Mouse (Mus musculus) T-helper 1 cell (primary cell): ENCODE measurements around the gene Sulf2.

Source experiments
- in situ Hi-C: fragments of 300-600 bp; cut with MboI, MseI; formaldehyde crosslinking; loops from one replicate; pipeline ENCODE4 v1.15.1; 2025; ENCODE audit warnings: high pct_unique_total_duplicates

The Sulf2 gene

GRCm38 (mm10) chr2:166122781-166123180, 32.7 kb downstream of the Sulf2 start:
- in situ Hi-C loops = no loop called here

- in situ Hi-C loops = no loop called here
Observed at GRCm38 (mm10) chr2:166121681-166122355, 33.6 kb downstream of the Sulf2 start.

GRCm38 (mm10) chr2:166119992-166120391, 35.5 kb downstream of the Sulf2 start:
- in situ Hi-C loops = no loop called here

- in situ Hi-C loops = no loop called here
Observed at GRCm38 (mm10) chr2:166116704-166117103, 38.8 kb downstream of the Sulf2 start.

GRCm38 (mm10) chr2:166116278-166116608, 39.2 kb downstream of the Sulf2 start:
- in situ Hi-C loops = no loop called here

- in situ Hi-C loops = no loop called here
Observed at GRCm38 (mm10) chr2:166115571-166116277, 39.7 kb downstream of the Sulf2 start.

GRCm38 (mm10) chr2:166112986-166113385, 42.5 kb downstream of the Sulf2 start:
- in situ Hi-C loops = no loop called here

- in situ Hi-C loops = no loop called here
Observed at GRCm38 (mm10) chr2:166111831-166112250, 43.6 kb downstream of the Sulf2 start.

GRCm38 (mm10) chr2:166111238-166111637, 44.2 kb downstream of the Sulf2 start:
- in situ Hi-C loops = no loop called here

GRCm38 (mm10) chr2:166110764-166111163, 44.7 kb downstream of the Sulf2 start:
- in situ Hi-C loops = no loop called here

- in situ Hi-C loops = no loop called here
Observed at GRCm38 (mm10) chr2:166108326-166108725, 47.1 kb downstream of the Sulf2 start.

GRCm38 (mm10) chr2:166107911-166108310, 47.6 kb downstream of the Sulf2 start:
- in situ Hi-C loops = no loop called here

- in situ Hi-C loops = no loop called here
Observed at GRCm38 (mm10) chr2:166106631-166107030, 48.8 kb downstream of the Sulf2 start.

GRCm38 (mm10) chr2:166105911-166106310, 49.6 kb downstream of the Sulf2 start:
- in situ Hi-C loops = no loop called here

- in situ Hi-C loops = no loop called here
Observed at GRCm38 (mm10) chr2:166102893-166103292, 52.6 kb downstream of the Sulf2 start.

- in situ Hi-C loops = no loop called here
Observed at GRCm38 (mm10) chr2:166100309-166101262, 54.9 kb downstream of the Sulf2 start.

- in situ Hi-C loops = no loop called here
Observed at GRCm38 (mm10) chr2:166098292-166098933, 57.0 kb downstream of the Sulf2 start.

- in situ Hi-C loops = no loop called here
Observed at GRCm38 (mm10) chr2:166097443-166098291, 57.8 kb downstream of the Sulf2 start.

- in situ Hi-C loops = no loop called here
Observed at GRCm38 (mm10) chr2:166096834-166097233, 58.6 kb downstream of the Sulf2 start.

GRCm38 (mm10) chr2:166096300-166096699, 59.2 kb downstream of the Sulf2 start:
- in situ Hi-C loops = no loop called here

GRCm38 (mm10) chr2:166092412-166092811, 63.1 kb downstream of the Sulf2 start:
- in situ Hi-C loops = no loop called here
